Mouse (Mus musculus): ENCODE data around the gene Sh3rf3. TPM values are rescaled to one million over a fixed set of nuclear protein-coding genes. Genes with fewer than 3 reads are reported as not detected.

The Sh3rf3 gene
- polyA plus RNA-seq, 1 experiment = 1.2 TPM

- Histone ChIP-seq H3K36me3 (ENCODE audit: control insufficient read depth, insufficient read depth, low read length) (no peaks in the 10 kb centered on the region), H3K4me1 (ENCODE audit: control insufficient read depth, insufficient read depth, low read length) (no peaks in the 10 kb centered on the region), H3K27me3 (ENCODE audit: control insufficient read depth, insufficient read depth, low read length) (no peaks in the 10 kb centered on the region), H3K4me3 (ENCODE audit: control insufficient read depth, low read depth, low read length) (no peak overlapping the region), H3K27ac (ENCODE audit: control insufficient read depth, insufficient read depth, low read depth, low read length) (no peak overlapping the region)
- TF ChIP-seq CTCF (IDR thresholded peaks at IDR 0.05; ENCODE audit: control insufficient read depth, insufficient read depth, insufficient replicate concordance, low read depth, low read length) (no peak), POLR2A (IDR thresholded peaks at IDR 0.05; ENCODE audit: control insufficient read depth, low read depth, low read length) (no peak)
Observed at GRCm38 (mm10) chr10:58921643-58922188, 108.6 kb downstream of the Sh3rf3 start.

- Histone ChIP-seq H3K4me1 (ENCODE audit: control insufficient read depth, insufficient read depth, low read length) (no peaks in the 10 kb centered on the region), H3K27ac (ENCODE audit: control insufficient read depth, insufficient read depth, low read depth, low read length) (no peak overlapping the region), H3K27me3 (ENCODE audit: control insufficient read depth, insufficient read depth, low read length) (no peaks in the 10 kb centered on the region), H3K4me3 (ENCODE audit: control insufficient read depth, low read depth, low read length) (no peak overlapping the region), H3K36me3 (ENCODE audit: control insufficient read depth, insufficient read depth, low read length) (no peaks in the 10 kb centered on the region)
- TF ChIP-seq POLR2A (IDR thresholded peaks at IDR 0.05; ENCODE audit: control insufficient read depth, low read depth, low read length) (no peak), CTCF (IDR thresholded peaks at IDR 0.05; ENCODE audit: control insufficient read depth, insufficient read depth, insufficient replicate concordance, low read depth, low read length) (no peak)
Observed at GRCm38 (mm10) chr10:58922216-58922829, 109.2 kb downstream of the Sh3rf3 start.

DNA sequence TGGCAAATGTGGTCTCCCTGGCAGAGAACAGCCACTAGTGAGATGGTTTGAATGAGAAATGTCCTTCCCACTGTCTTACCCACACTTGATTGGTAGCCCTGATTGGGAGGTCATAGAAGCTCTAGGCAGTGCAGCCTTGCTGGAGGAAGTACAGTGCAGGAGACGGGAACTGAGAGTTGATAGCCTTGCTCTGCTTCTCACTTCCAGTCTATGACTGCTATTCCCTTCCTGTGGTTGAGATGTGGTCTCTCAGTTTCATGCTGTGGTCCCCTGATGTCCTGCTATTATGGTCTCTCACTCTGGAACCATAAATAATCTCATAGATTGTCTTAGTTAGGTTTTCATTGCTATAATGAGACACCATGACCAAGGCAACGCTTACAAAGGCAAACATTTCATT lies 109.8 kb downstream of the Sh3rf3 start:
- H3K4me1 ChIP-seq (ENCODE audit: control insufficient read depth, insufficient read depth, low read length) = no peaks in the 10 kb centered on the region
- H3K27me3 ChIP-seq (ENCODE audit: control insufficient read depth, insufficient read depth, low read length) = no peaks in the 10 kb centered on the region
- H3K4me3 ChIP-seq (ENCODE audit: control insufficient read depth, low read depth, low read length) = no peak overlapping the region
- H3K36me3 ChIP-seq (ENCODE audit: control insufficient read depth, insufficient read depth, low read length) = no peaks in the 10 kb centered on the region
- no peak overlapping the region for H3K27ac ChIP-seq (ENCODE audit: control insufficient read depth, insufficient read depth, low read depth, low read length)
- TF ChIP-seq POLR2A (IDR thresholded peaks at IDR 0.05; ENCODE audit: control insufficient read depth, low read depth, low read length) = no peak
- TF ChIP-seq CTCF (IDR thresholded peaks at IDR 0.05; ENCODE audit: control insufficient read depth, insufficient read depth, insufficient replicate concordance, low read depth, low read length) = no peak

GRCm38 (mm10) chr10:58926578-58926977 lies 113.4 kb downstream of the Sh3rf3 start:
- H3K4me1 ChIP-seq (ENCODE audit: control insufficient read depth, insufficient read depth, low read length) = no peaks in the 10 kb centered on the region
- no peaks in the 10 kb centered on the region for H3K27me3 ChIP-seq (ENCODE audit: control insufficient read depth, insufficient read depth, low read length)
- H3K4me3 ChIP-seq (ENCODE audit: control insufficient read depth, low read depth, low read length) = no peak overlapping the region
- H3K27ac ChIP-seq (ENCODE audit: control insufficient read depth, insufficient read depth, low read depth, low read length) = no peak overlapping the region
- no peak for TF ChIP-seq CTCF (IDR thresholded peaks at IDR 0.05; ENCODE audit: control insufficient read depth, insufficient read depth, insufficient replicate concordance, low read depth, low read length)
- no peak for TF ChIP-seq POLR2A (IDR thresholded peaks at IDR 0.05; ENCODE audit: control insufficient read depth, low read depth, low read length)
- no peaks in the 10 kb centered on the region for H3K36me3 ChIP-seq (ENCODE audit: control insufficient read depth, insufficient read depth, low read length)

GRCm38 (mm10) chr10:58928952-58929442 lies 115.8 kb downstream of the Sh3rf3 start:
- no peak for TF ChIP-seq POLR2A (IDR thresholded peaks at IDR 0.05; ENCODE audit: control insufficient read depth, low read depth, low read length)
- TF ChIP-seq CTCF (IDR thresholded peaks at IDR 0.05; ENCODE audit: control insufficient read depth, insufficient read depth, insufficient replicate concordance, low read depth, low read length) = no peak
- Histone ChIP-seq H3K27ac (ENCODE audit: control insufficient read depth, insufficient read depth, low read depth, low read length) (no peak overlapping the region), H3K4me1 (ENCODE audit: control insufficient read depth, insufficient read depth, low read length) (no peaks in the 10 kb centered on the region), H3K27me3 (ENCODE audit: control insufficient read depth, insufficient read depth, low read length) (no peaks in the 10 kb centered on the region), H3K36me3 (ENCODE audit: control insufficient read depth, insufficient read depth, low read length) (no peaks in the 10 kb centered on the region), H3K4me3 (ENCODE audit: control insufficient read depth, low read depth, low read length) (no peak overlapping the region)

DNA sequence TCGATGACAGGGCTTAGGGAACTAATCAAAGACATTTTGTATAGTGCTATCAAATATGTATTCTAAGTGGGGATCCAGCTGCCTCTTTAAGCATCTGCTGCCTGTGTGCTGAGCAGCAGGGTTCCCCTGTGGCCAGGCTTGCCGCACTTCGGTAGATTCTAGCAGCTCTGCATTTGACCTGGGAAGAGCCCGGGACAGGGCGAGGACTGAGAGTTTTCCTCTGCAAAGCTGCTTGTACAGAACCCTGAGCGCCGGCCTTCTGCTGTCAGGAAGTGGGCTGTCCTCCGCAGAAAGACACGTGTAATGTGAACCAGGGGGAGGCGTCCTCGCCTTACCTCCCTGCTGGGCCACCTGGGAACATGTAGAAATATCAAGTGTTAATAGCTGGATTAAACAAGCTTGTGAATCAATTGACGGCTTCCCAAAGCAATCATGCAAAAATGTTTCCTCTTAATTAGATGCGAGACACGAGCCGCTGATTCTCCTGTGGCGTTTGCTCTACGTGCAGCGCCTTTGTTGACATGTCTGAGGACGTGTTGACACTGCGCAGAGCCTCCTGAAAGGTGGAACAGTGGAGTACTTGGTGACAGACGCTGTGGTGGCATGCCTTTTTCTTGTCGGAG lies 119.1 kb downstream of the Sh3rf3 start:
- Histone ChIP-seq H3K27ac (ENCODE audit: control insufficient read depth, insufficient read depth, low read depth, low read length) (no peak overlapping the region), H3K4me1 (ENCODE audit: control insufficient read depth, insufficient read depth, low read length) (no peaks in the 10 kb centered on the region), H3K36me3 (ENCODE audit: control insufficient read depth, insufficient read depth, low read length) (no peaks in the 10 kb centered on the region), H3K4me3 (ENCODE audit: control insufficient read depth, low read depth, low read length) (no peak overlapping the region), H3K27me3 (ENCODE audit: control insufficient read depth, insufficient read depth, low read length) (no peaks in the 10 kb centered on the region)
- no peak for TF ChIP-seq CTCF (IDR thresholded peaks at IDR 0.05; ENCODE audit: control insufficient read depth, insufficient read depth, insufficient replicate concordance, low read depth, low read length)
- TF ChIP-seq POLR2A (IDR thresholded peaks at IDR 0.05; ENCODE audit: control insufficient read depth, low read depth, low read length) = no peak

- TF ChIP-seq POLR2A (IDR thresholded peaks at IDR 0.05; ENCODE audit: control insufficient read depth, low read depth, low read length) = no peak
- TF ChIP-seq CTCF (IDR thresholded peaks at IDR 0.05; ENCODE audit: control insufficient read depth, insufficient read depth, insufficient replicate concordance, low read depth, low read length) = no peak
- no peaks in the 10 kb centered on the region for H3K4me1 ChIP-seq (ENCODE audit: control insufficient read depth, insufficient read depth, low read length)
- no peak overlapping the region for H3K27ac ChIP-seq (ENCODE audit: control insufficient read depth, insufficient read depth, low read depth, low read length)
- H3K27me3 ChIP-seq (ENCODE audit: control insufficient read depth, insufficient read depth, low read length) = no peaks in the 10 kb centered on the region
- no peaks in the 10 kb centered on the region for H3K36me3 ChIP-seq (ENCODE audit: control insufficient read depth, insufficient read depth, low read length)
- H3K4me3 ChIP-seq (ENCODE audit: control insufficient read depth, low read depth, low read length) = no peak overlapping the region
Observed at GRCm38 (mm10) chr10:58935606-58936005, 122.4 kb downstream of the Sh3rf3 start.
